Mouse (Mus musculus) heart, embryonic 12.5 days (tissue): ENCODE measurements at regions not wholly inside any gene's neighbourhood (a gene's known extent, or its start where the extent isn't known, plus 50 kb on each side); places are given as distances from the start of the nearest gene placed in this dataset.

ENCODE experiments used
- ATAC-seq: fragments of 200-750 bp; cut with Nextera tagmentation; 2 replicates; pipeline ENCODE4 v1.8.0; 2017; ENCODE audit warnings: moderate TSS enrichment, moderate library complexity; ENCODE audit not compliant: insufficient number of reproducible peaks, low FRiP score
- H3K27ac ChIP-seq: fragments of 300-500 bp; sonication (generic); 2 replicates; pipeline ENCODE4 v1.5.1; 2016; ENCODE audit warnings: mild to moderate bottlenecking, moderate library complexity; ENCODE audit not compliant: poor library complexity, severe bottlenecking
- H3K27me3 ChIP-seq: fragments of 300-500 bp; sonication (generic); replicated peaks from 2 replicates; pipeline ENCODE4 v1.6.1; 2016; ENCODE audit warnings: mild to moderate bottlenecking, moderate library complexity
- H3K36me3 ChIP-seq: fragments of 300-500 bp; sonication (generic); 2 replicates; pipeline ENCODE4 v1.6.1; 2016; ENCODE audit warnings: mild to moderate bottlenecking, moderate library complexity
- H3K4me1 ChIP-seq: fragments of 300-500 bp; sonication (generic); replicated peaks from 2 replicates; pipeline ENCODE4 v1.6.1; 2016; ENCODE audit warnings: mild to moderate bottlenecking
- H3K4me2 ChIP-seq: fragments of 300-500 bp; sonication (generic); 2 replicates; pipeline ENCODE4 v1.6.1; 2016; ENCODE audit warnings: mild to moderate bottlenecking, moderate library complexity
- H3K4me3 ChIP-seq: fragments of 300-500 bp; sonication (generic); 2 replicates; pipeline ENCODE4 v1.5.1; 2016; ENCODE audit warnings: mild to moderate bottlenecking
- H3K9ac ChIP-seq: fragments of 300-500 bp; sonication (generic); 2 replicates; pipeline ENCODE4 v1.6.1; 2016; ENCODE audit warnings: mild to moderate bottlenecking, moderate library complexity
- H3K9me3 ChIP-seq: fragments of 300-500 bp; sonication (generic); replicated peaks from 2 replicates; pipeline ENCODE4 v1.6.1; 2016; ENCODE audit warnings: mild to moderate bottlenecking, moderate library complexity
- WGBS: fragments of 180-500 bp; shearing (Covaris S2); methylation state at CpG from one replicate; pipeline ENCODE4 v1.1.7; 2016; 5-methylcytosine and 5-hydroxymethylcytosine counted together

GRCm38 (mm10) chr10:95103808-95104207 lies 159.2 kb upstream of the Plxnc1 start:
- no peak overlapping the region for H3K4me3 ChIP-seq
- no peaks in the 10 kb centered on the region for H3K4me1 ChIP-seq
- no peak overlapping the region for H3K4me2 ChIP-seq
- no peak overlapping the region for H3K27ac ChIP-seq
- ATAC-seq: no peak
- no peak overlapping the region for H3K9ac ChIP-seq
- no peaks in the 10 kb centered on the region for H3K9me3 ChIP-seq
- H3K36me3 ChIP-seq: no peaks in the 10 kb centered on the region
- no peaks in the 10 kb centered on the region for H3K27me3 ChIP-seq

GRCm38 (mm10) chr10:95102981-95103380 lies 158.3 kb upstream of the Plxnc1 start:
- Histone ChIP-seq H3K27me3 (no peaks in the 10 kb centered on the region), H3K4me1 (no peaks in the 10 kb centered on the region), H3K4me3 (no peak overlapping the region), H3K9me3 (no peaks in the 10 kb centered on the region), H3K27ac (no peak overlapping the region), H3K36me3 (no peaks in the 10 kb centered on the region), H3K9ac (no peak overlapping the region), H3K4me2 (no peak overlapping the region)
- WGBS: 74% methylated on average over 4 of the region's 4 CpGs
- ATAC-seq: no peak

GRCm38 (mm10) chr10:95099906-95100305 lies 155.3 kb upstream of the Plxnc1 start:
- Histone ChIP-seq H3K4me2 (no peak overlapping the region), H3K27ac (no peak overlapping the region), H3K27me3 (no peaks in the 10 kb centered on the region), H3K4me1 (0 out of 2 replicates have a peak, but pooled peaks cover 3% of the 10 kb centered on the region), H3K9ac (no peak overlapping the region), H3K36me3 (no peaks in the 10 kb centered on the region), H3K4me3 (no peak overlapping the region), H3K9me3 (no peaks in the 10 kb centered on the region)
- no peak for ATAC-seq
- WGBS: 79% methylated on average over 5 of the region's 5 CpGs

- Histone ChIP-seq H3K4me3 (no peak overlapping the region), H3K27ac (no peak overlapping the region), H3K4me2 (no peak overlapping the region), H3K4me1 (peaks cover 5% of the 10 kb centered on the region; the same call in 1 of the 2 replicates), H3K36me3 (no peaks in the 10 kb centered on the region), H3K27me3 (no peaks in the 10 kb centered on the region), H3K9me3 (no peaks in the 10 kb centered on the region), H3K9ac (no peak overlapping the region)
- WGBS: 89% methylated on average over 4 of the region's 4 CpGs
- ATAC-seq: no peak
These were observed 151.2 kb upstream of the Plxnc1 start for GRCm38 (mm10) chr10:95095847-95096246.

GRCm38 (mm10) chr10:95094771-95095170 lies 150.1 kb upstream of the Plxnc1 start:
- Histone ChIP-seq H3K4me2 (no peak overlapping the region), H3K4me1 (peaks cover 10% of the 10 kb centered on the region), H3K27me3 (no peaks in the 10 kb centered on the region), H3K4me3 (no peak overlapping the region), H3K9ac (no peak overlapping the region), H3K36me3 (no peaks in the 10 kb centered on the region), H3K27ac (no peak overlapping the region), H3K9me3 (no peaks in the 10 kb centered on the region)
- 65% methylated on average over 8 of the region's 8 CpGs for WGBS
- no peak for ATAC-seq

- H3K4me3 ChIP-seq: no peak overlapping the region
- no peak overlapping the region for H3K27ac ChIP-seq
- ATAC-seq: no peak
- H3K9ac ChIP-seq: no peak overlapping the region
- H3K9me3 ChIP-seq: no peaks in the 10 kb centered on the region
- H3K36me3 ChIP-seq: no peaks in the 10 kb centered on the region
- peaks cover 10% of the 10 kb centered on the region for H3K4me1 ChIP-seq
- no peaks in the 10 kb centered on the region for H3K27me3 ChIP-seq
- H3K4me2 ChIP-seq: no peak overlapping the region
- 67% methylated on average over 5 of the region's 5 CpGs for WGBS
These were observed 148.6 kb upstream of the Plxnc1 start for GRCm38 (mm10) chr10:95093266-95093665.

- H3K27me3 ChIP-seq: peaks cover 4% of the 10 kb centered on the region; the same call in 1 of the 2 replicates
- no peak overlapping the region for H3K4me2 ChIP-seq
- H3K4me1 ChIP-seq: peaks cover 10% of the 10 kb centered on the region
- no peak for ATAC-seq
- H3K9ac ChIP-seq: no peak overlapping the region
- H3K9me3 ChIP-seq: no peaks in the 10 kb centered on the region
- no peak overlapping the region for H3K4me3 ChIP-seq
- no peak overlapping the region for H3K27ac ChIP-seq
- 57% methylated on average over 6 of the region's 6 CpGs for WGBS
- no peaks in the 10 kb centered on the region for H3K36me3 ChIP-seq
These were observed 146.5 kb upstream of the Plxnc1 start for GRCm38 (mm10) chr10:95091086-95091485.

- H3K27ac ChIP-seq: no peak overlapping the region
- no peak for ATAC-seq
- 46% methylated on average over 4 of the region's 4 CpGs for WGBS
These were observed 146.0 kb upstream of the Plxnc1 start for GRCm38 (mm10) chr10:95090641-95091040.

GRCm38 (mm10) chr10:95090035-95090434 lies 145.4 kb upstream of the Plxnc1 start:
- WGBS: 79% methylated on average over 9 of the region's 9 CpGs
- H3K9ac ChIP-seq: no peak overlapping the region
- H3K27me3 ChIP-seq: peaks cover 4% of the 10 kb centered on the region; the same call in 1 of the 2 replicates
- ATAC-seq: no peak
- H3K4me1 ChIP-seq: peaks cover 7% of the 10 kb centered on the region
- no peaks in the 10 kb centered on the region for H3K36me3 ChIP-seq
- H3K27ac ChIP-seq: no peak overlapping the region
- H3K9me3 ChIP-seq: no peaks in the 10 kb centered on the region
- no peak overlapping the region for H3K4me3 ChIP-seq
- H3K4me2 ChIP-seq: no peak overlapping the region

More at GRCm38 (mm10) chr10:95090641-95091040, 146.0 kb upstream of the Plxnc1 start:
- no peak overlapping the region for H3K4me3 ChIP-seq
- H3K4me2 ChIP-seq: no peak overlapping the region
- peaks cover 10% of the 10 kb centered on the region for H3K4me1 ChIP-seq
- H3K27me3 ChIP-seq: peaks cover 4% of the 10 kb centered on the region; the same call in 1 of the 2 replicates
- H3K9me3 ChIP-seq: no peaks in the 10 kb centered on the region
- H3K9ac ChIP-seq: no peak overlapping the region
- no peaks in the 10 kb centered on the region for H3K36me3 ChIP-seq

GRCm38 (mm10) chr10:95087864-95088570 lies 143.4 kb upstream of the Plxnc1 start:
- WGBS: 33% methylated on average over 13 of the region's 13 CpGs
- 0 out of 2 replicates have a peak, but pooled peaks have one; percentile 42 for ATAC-seq
- Histone ChIP-seq H3K36me3 (no peaks in the 10 kb centered on the region), H3K9me3 (no peaks in the 10 kb centered on the region), H3K9ac (no peak overlapping the region; the same call in 1 of the 2 replicates), H3K4me1 (peaks cover 7% of the 10 kb centered on the region), H3K4me3 (no peak overlapping the region), H3K4me2 (peak overlapping the region; percentile 43), H3K27me3 (peaks cover 4% of the 10 kb centered on the region; the same call in 1 of the 2 replicates), H3K27ac (no peak overlapping the region)

- 50% methylated on average over 4 of the region's 4 CpGs for WGBS
- peaks cover 4% of the 10 kb centered on the region; the same call in 1 of the 2 replicates for H3K27me3 ChIP-seq
- H3K9ac ChIP-seq: no peak overlapping the region
- no peaks in the 10 kb centered on the region for H3K36me3 ChIP-seq
- peaks cover 7% of the 10 kb centered on the region for H3K4me1 ChIP-seq
- no peak for ATAC-seq
- no peak overlapping the region for H3K27ac ChIP-seq
- H3K9me3 ChIP-seq: no peaks in the 10 kb centered on the region
- no peak overlapping the region for H3K4me2 ChIP-seq
- no peak overlapping the region for H3K4me3 ChIP-seq
These were observed 142.1 kb upstream of the Plxnc1 start for GRCm38 (mm10) chr10:95086755-95087154.
